Mouse (Mus musculus): ENCODE data around the gene Ino80d.

DNA sequence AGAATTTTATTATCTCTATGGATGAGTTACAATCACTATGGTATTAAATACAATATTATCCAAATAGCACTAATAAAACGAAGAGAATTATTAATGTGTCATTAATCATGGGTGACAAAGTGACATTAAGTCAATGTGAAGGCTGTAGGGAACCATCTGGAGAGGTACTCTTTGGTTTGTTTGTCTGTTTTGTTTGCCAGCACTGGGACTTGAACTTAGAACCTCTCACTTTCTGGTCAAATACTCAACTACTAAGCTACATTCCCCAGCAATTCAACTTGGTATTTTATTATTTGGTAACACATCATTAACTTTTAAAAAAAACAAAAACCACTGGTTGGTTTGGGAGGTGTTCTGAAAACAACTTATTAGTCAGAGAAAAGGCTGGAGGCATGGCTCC is 43.1 kb downstream of the Ino80d start:
- no peak for TF ChIP-seq ZNF384 (IDR thresholded peaks at IDR 0.05; ENCODE audit: low read depth, low read length)
- TF ChIP-seq HCFC1 (IDR thresholded peaks at IDR 0.05; ENCODE audit: borderline replicate concordance, insufficient read depth, low read length) = no peak
- no peak for TF ChIP-seq CHD2 (IDR thresholded peaks at IDR 0.05; ENCODE audit: low read depth, low read length)
- no peak for TF ChIP-seq ZC3H11A (IDR thresholded peaks at IDR 0.05; ENCODE audit: borderline replicate concordance, low read depth, low read length)
- no peak for TF ChIP-seq MAFK (IDR thresholded peaks at IDR 0.05; ENCODE audit: insufficient read depth, low read depth, low read length)
